Mouse (Mus musculus): ENCODE measurements around the gene Rgl1. TPM values are rescaled to one million over a fixed set of nuclear protein-coding genes. Genes with fewer than 3 reads are reported as not detected.

The Rgl1 gene
- total and polyA plus RNA-seq, 2 experiments from 2014 or later: 36.7 to 38.9 TPM

DNA sequence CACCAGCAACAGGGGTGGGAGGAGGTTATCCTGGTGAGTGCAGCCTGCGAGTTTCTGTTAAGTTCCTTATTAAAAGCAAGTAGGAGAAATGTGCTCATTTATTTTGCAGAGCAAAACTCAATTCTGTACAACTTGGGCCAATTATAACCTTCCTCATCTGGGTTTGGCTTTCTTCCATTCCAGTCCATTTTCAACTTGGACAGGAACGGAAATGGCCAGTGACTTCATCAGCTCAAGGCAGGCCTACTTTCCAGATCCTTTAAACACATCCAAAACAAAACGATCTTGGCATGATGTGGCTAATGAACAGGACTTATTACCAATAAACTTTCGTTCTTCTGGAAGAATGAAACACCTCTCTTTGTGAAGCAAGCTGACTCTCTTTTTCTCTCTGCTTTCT lies 290.0 kb downstream of the Rgl1 start:
- Histone ChIP-seq H3K27me3 (ENCODE audit: control insufficient read depth, insufficient read depth, low read length) (no peaks in the 10 kb centered on the region), H3K36me3 (replicated peaks; ENCODE audit: control insufficient read depth, insufficient read depth, low read length) (no peaks in the 10 kb centered on the region), H3K9me3 (replicated peaks; ENCODE audit: control insufficient read depth, low read length) (no peaks in the 10 kb centered on the region), H3K4me3 (ENCODE audit: low read depth, low read length) (no peak overlapping the region), H3K27ac (ENCODE audit: low read depth) (no peak overlapping the region), H3K4me1 (ENCODE audit: control insufficient read depth, insufficient read depth) (no peaks in the 10 kb centered on the region), H3K4me2 (ENCODE audit: low read depth, low read length) (no peak overlapping the region), H3K9ac (replicated peaks; ENCODE audit: low read depth, low read length) (no peak overlapping the region)
- DNase-seq (ENCODE audit: low spot score) (no peak), ATAC-seq (ENCODE audit: insufficient read depth, low read depth) (no peak)
- no peak for TF ChIP-seq EP300 (IDR thresholded peaks at IDR 0.05; ENCODE audit: low read depth)
- TF ChIP-seq CTCF (IDR thresholded peaks at IDR 0.05; ENCODE audit: low read depth): no peak
- 71% methylated on average over 4 of the region's 4 CpGs for WGBS

DNA sequence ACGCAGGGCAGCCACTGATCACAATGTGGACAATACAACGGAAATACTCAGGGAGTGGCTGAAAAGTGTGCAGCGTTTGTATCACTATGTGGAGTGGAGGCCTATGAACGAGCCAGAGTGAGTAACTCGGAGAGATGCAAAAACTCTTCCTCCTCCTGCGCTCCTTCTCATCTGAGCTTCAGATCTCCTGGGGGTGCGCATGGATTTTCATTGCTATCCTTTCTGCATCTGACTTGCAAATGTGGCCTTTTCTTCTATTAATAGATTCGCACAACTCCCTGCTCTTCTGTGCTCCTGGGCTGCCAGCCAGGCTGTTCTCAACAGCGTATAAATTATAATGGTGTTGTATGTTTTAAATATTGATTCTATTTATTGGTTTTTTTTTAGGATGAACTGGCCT lies 297.7 kb downstream of the Rgl1 start:
- Histone ChIP-seq H3K27me3 (ENCODE audit: control insufficient read depth, insufficient read depth, low read length) (no peaks in the 10 kb centered on the region), H3K4me3 (ENCODE audit: low read depth, low read length) (no peak overlapping the region), H3K4me1 (ENCODE audit: control insufficient read depth, insufficient read depth) (peaks cover 5% of the 10 kb centered on the region; the same call in 1 of the 2 replicates), H3K9ac (replicated peaks; ENCODE audit: low read depth, low read length) (no peak overlapping the region), H3K4me2 (ENCODE audit: low read depth, low read length) (peak overlapping the region; percentile 34; the same call in 1 of the 2 replicates), H3K36me3 (replicated peaks; ENCODE audit: control insufficient read depth, insufficient read depth, low read length) (no peaks in the 10 kb centered on the region), H3K9me3 (replicated peaks; ENCODE audit: control insufficient read depth, low read length) (no peaks in the 10 kb centered on the region), H3K27ac (ENCODE audit: low read depth) (no peak overlapping the region)
- ATAC-seq (ENCODE audit: insufficient read depth, low read depth): no peak
- WGBS: 48% methylated on average over 9 of the region's 9 CpGs
- no peak for DNase-seq (ENCODE audit: low spot score)
- no peak for TF ChIP-seq CTCF (IDR thresholded peaks at IDR 0.05; ENCODE audit: low read depth)
- no peak for TF ChIP-seq EP300 (IDR thresholded peaks at IDR 0.05; ENCODE audit: low read depth)

Other genes starting within 250 kb of the Rgl1 start
- not detected in 2 replicates for gene Apobec4, start 15.8 kb downstream of the Rgl1 start, total RNA-seq (2014; rRNA removed; ENCODE audit: low replicate concordance)
- not detected in 2 replicates for gene Apobec4, start 15.8 kb downstream of the Rgl1 start, polyA plus RNA-seq (2015; fragmentation: Nextera tagmentation; extraction: Ambion mirVana)
- gene Arpc5, start 191 bp upstream of the Rgl1 start, total RNA-seq (2014; rRNA removed; ENCODE audit: low replicate concordance): 94.3 and 95.1 TPM in 2 replicates
- gene Arpc5, start 191 bp upstream of the Rgl1 start, polyA plus RNA-seq (2015; fragmentation: Nextera tagmentation; extraction: Ambion mirVana): 136 and 152 TPM in 2 replicates
- 2.3 and 5.8 TPM in 2 replicates for gene Ncf2, start 33.8 kb upstream of the Rgl1 start, total RNA-seq (2014; rRNA removed; ENCODE audit: low replicate concordance)
- gene Ncf2, start 33.8 kb upstream of the Rgl1 start, polyA plus RNA-seq (2015; fragmentation: Nextera tagmentation; extraction: Ambion mirVana): 1.6 and 2.4 TPM in 2 replicates
- gene Smg7, start 136.3 kb upstream of the Rgl1 start, total RNA-seq (2014; rRNA removed; ENCODE audit: low replicate concordance): 30.9 and 46.0 TPM in 2 replicates
- 12.5 and 13.5 TPM in 2 replicates for gene Smg7, start 136.3 kb upstream of the Rgl1 start, polyA plus RNA-seq (2015; fragmentation: Nextera tagmentation; extraction: Ambion mirVana)
- gene Nmnat2, start 188.6 kb upstream of the Rgl1 start, total RNA-seq (2014; rRNA removed; ENCODE audit: low replicate concordance): 0.15 and 0.69 TPM in 2 replicates
- 0.47 and 0.57 TPM in 2 replicates for gene Nmnat2, start 188.6 kb upstream of the Rgl1 start, polyA plus RNA-seq (2015; fragmentation: Nextera tagmentation; extraction: Ambion mirVana)

Data from heart, postnatal 0 days (tissue).